Mouse (Mus musculus): ENCODE results near the gene Exoc5.

- TF ChIP-seq EP300 (IDR thresholded peaks at IDR 0.05; ENCODE audit: low read depth) (no peak), CTCF (IDR thresholded peaks at IDR 0.05; ENCODE audit: low read depth) (no peak)
These were observed 58.5 kb downstream of the Exoc5 start for GRCm38 (mm10) chr14:49007979-49008378.
